Mouse (Mus musculus): ENCODE measurements around the gene S1pr2. TPM values are rescaled to one million over a fixed set of nuclear protein-coding genes. Genes with fewer than 3 reads are reported as not detected.

The S1pr2 gene
- polyA plus RNA-seq, 1 experiment from 2014 or later, result 58.0 TPM

DNA sequence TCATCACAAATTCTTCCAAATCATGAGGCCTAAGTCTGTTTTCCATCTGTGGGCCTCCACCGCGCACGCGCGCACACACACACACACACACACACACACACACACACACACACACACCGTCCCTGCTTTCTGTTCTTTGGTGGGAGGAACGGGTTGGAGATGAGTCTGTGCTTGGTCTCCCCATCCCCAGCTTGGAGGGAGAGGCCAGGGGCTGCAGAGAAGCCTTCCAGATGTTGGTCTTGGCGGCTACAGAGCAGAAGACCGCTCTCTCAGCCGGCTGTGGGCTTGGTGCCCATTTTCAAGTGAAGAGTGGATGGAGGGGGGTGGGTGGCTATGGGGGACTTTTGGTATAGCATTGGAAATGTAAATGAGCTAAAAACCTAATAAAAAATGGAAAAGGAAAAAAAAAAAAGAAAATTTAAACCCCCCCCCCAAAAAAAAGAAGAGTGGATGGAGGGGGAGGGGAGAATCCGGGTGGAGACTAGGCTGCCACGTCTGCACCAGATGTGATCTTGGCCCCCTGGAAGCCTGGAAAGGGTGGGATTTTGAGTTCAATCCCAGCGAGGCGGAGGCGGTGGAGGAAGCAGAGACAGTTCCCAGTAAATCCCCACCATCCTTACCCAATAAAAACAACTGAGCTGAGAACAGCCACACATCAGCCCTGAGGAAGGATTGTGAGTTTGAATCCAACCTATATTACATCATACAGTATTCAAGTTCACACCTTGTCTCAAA is 10.5 kb upstream of the S1pr2 start:
- TF ChIP-seq CTCF (IDR thresholded peaks at IDR 0.05; ENCODE audit: low read depth), result no peak
- no peaks in the 10 kb centered on the region for H3K27me3 ChIP-seq (ENCODE audit: insufficient read depth, low read length)
- ATAC-seq (ENCODE audit: insufficient read depth), result peak; percentile 90
- peak overlapping the region; percentile 76 for H3K27ac ChIP-seq (ENCODE audit: low read depth)
- peaks cover 5% of the 10 kb centered on the region for H3K4me1 ChIP-seq (ENCODE audit: insufficient read depth)
- no peak overlapping the region for H3K4me3 ChIP-seq (ENCODE audit: low read depth, low read length)
- H3K9me3 ChIP-seq (ENCODE audit: low read depth, low read length), result no peaks in the 10 kb centered on the region
- H3K9ac ChIP-seq, result no peak overlapping the region
- no peaks in the 10 kb centered on the region for H3K36me3 ChIP-seq (ENCODE audit: insufficient read depth)
- 33% methylated on average over 15 of the region's 15 CpGs for WGBS
- no peak overlapping the region; the same call in 1 of the 2 replicates for H3K4me2 ChIP-seq
- peak; percentile 92 for DNase-seq

GRCm38 (mm10) chr9:20983169-20983568 is 6.6 kb upstream of the S1pr2 start:
- Histone ChIP-seq H3K4me3 (ENCODE audit: low read depth, low read length) (no peak overlapping the region), H3K4me1 (ENCODE audit: insufficient read depth) (peaks cover 5% of the 10 kb centered on the region; the same call in 1 of the 2 replicates), H3K9me3 (ENCODE audit: low read depth, low read length) (no peaks in the 10 kb centered on the region), H3K27ac (ENCODE audit: low read depth) (no peak overlapping the region), H3K36me3 (ENCODE audit: insufficient read depth) (no peaks in the 10 kb centered on the region), H3K27me3 (ENCODE audit: insufficient read depth, low read length) (no peaks in the 10 kb centered on the region), H3K9ac (no peak overlapping the region), H3K4me2 (no peak overlapping the region)
- 40% methylated on average over 5 of the region's 5 CpGs for WGBS
- no peak for DNase-seq
- no peak for ATAC-seq (ENCODE audit: insufficient read depth)
- no peak for TF ChIP-seq CTCF (IDR thresholded peaks at IDR 0.05; ENCODE audit: low read depth)

DNA sequence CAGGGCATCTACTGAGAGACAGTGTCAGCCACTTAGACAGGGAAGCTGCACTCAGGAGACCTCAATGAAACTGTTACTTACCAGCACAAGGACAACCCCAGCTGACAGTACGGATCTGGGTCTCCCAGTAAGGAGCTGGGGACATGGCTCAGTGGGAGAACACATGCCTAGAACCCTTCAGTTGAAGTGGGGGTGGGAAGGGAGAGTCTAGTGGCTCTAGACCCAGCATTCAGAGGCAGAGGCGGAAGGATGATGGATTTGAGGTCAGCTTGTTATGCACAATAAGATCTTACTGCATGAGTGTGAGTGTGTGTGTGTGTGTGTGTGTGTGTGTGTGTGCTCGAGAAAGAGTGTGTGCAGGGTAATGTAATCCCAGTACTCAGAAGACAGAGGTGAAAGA is 5.6 kb upstream of the S1pr2 start:
- Histone ChIP-seq H3K9me3 (ENCODE audit: low read depth, low read length) (no peaks in the 10 kb centered on the region), H3K27ac (ENCODE audit: low read depth) (no peak overlapping the region), H3K27me3 (ENCODE audit: insufficient read depth, low read length) (no peaks in the 10 kb centered on the region), H3K4me1 (ENCODE audit: insufficient read depth) (peaks cover 5% of the 10 kb centered on the region; the same call in 1 of the 2 replicates), H3K4me3 (ENCODE audit: low read depth, low read length) (no peak overlapping the region), H3K36me3 (ENCODE audit: insufficient read depth) (no peaks in the 10 kb centered on the region), H3K9ac (no peak overlapping the region), H3K4me2 (no peak overlapping the region)
- no peak for DNase-seq
- ATAC-seq (ENCODE audit: insufficient read depth), result no peak
- WGBS, result 52% methylated on average over 3 of the region's 3 CpGs
- no peak for TF ChIP-seq CTCF (IDR thresholded peaks at IDR 0.05; ENCODE audit: low read depth)

GRCm38 (mm10) chr9:20979769-20980168 is 3.2 kb upstream of the S1pr2 start:
- 79% methylated on average over 7 of the region's 7 CpGs for WGBS

DNA sequence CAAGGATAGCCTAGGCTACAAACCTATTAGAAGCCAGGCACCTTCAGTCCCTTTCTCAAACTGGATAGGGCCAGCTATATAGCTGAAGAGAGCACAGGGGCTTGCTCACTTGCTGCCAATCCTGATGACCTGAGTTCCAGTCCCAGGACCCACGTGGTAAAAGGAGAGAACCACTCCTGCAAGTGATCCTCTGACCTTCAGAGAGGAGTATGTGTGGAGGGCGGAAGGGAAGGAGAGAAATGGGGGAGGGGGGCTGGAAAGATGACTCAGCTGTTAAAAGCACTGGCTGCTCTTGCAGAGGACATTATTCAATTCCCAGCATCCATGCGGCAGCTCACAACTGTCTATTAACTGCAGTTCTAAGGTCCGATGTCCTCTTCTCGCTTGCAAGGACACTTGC is 2.6 kb upstream of the S1pr2 start:
- Histone ChIP-seq H3K9me3 (ENCODE audit: low read depth, low read length) (no peaks in the 10 kb centered on the region), H3K9ac (no peak overlapping the region), H3K36me3 (ENCODE audit: insufficient read depth) (no peaks in the 10 kb centered on the region), H3K27me3 (ENCODE audit: insufficient read depth, low read length) (no peaks in the 10 kb centered on the region), H3K4me3 (ENCODE audit: low read depth, low read length) (no peak overlapping the region), H3K27ac (ENCODE audit: low read depth) (peak overlapping the region; percentile 54), H3K4me1 (ENCODE audit: insufficient read depth) (peaks cover 9% of the 10 kb centered on the region; the same call in 1 of the 2 replicates), H3K4me2 (no peak overlapping the region)
- no peak for TF ChIP-seq CTCF (IDR thresholded peaks at IDR 0.05; ENCODE audit: low read depth)
- ATAC-seq (ENCODE audit: insufficient read depth), result no peak
- DNase-seq, result no peak
- 44% methylated on average over 5 of the region's 5 CpGs for WGBS

More at GRCm38 (mm10) chr9:20979769-20980168, 3.2 kb upstream of the S1pr2 start:
- ATAC-seq (ENCODE audit: insufficient read depth), result no peak
- DNase-seq, result no peak
- no peak overlapping the region for H3K4me2 ChIP-seq
- H3K4me3 ChIP-seq (ENCODE audit: low read depth, low read length), result no peak overlapping the region
- no peaks in the 10 kb centered on the region for H3K36me3 ChIP-seq (ENCODE audit: insufficient read depth)
- no peaks in the 10 kb centered on the region for H3K27me3 ChIP-seq (ENCODE audit: insufficient read depth, low read length)
- TF ChIP-seq CTCF (IDR thresholded peaks at IDR 0.05; ENCODE audit: low read depth), result no peak
- no peak overlapping the region for H3K9ac ChIP-seq
- H3K27ac ChIP-seq (ENCODE audit: low read depth), result no peak overlapping the region
- peaks cover 5% of the 10 kb centered on the region; the same call in 1 of the 2 replicates for H3K4me1 ChIP-seq (ENCODE audit: insufficient read depth)
- H3K9me3 ChIP-seq (ENCODE audit: low read depth, low read length), result no peaks in the 10 kb centered on the region

- Histone ChIP-seq H3K27ac (ENCODE audit: low read depth) (peak overlapping the region; percentile 54), H3K9ac (no peak overlapping the region), H3K4me2 (no peak overlapping the region), H3K36me3 (ENCODE audit: insufficient read depth) (no peaks in the 10 kb centered on the region), H3K9me3 (ENCODE audit: low read depth, low read length) (no peaks in the 10 kb centered on the region), H3K4me3 (ENCODE audit: low read depth, low read length) (no peak overlapping the region), H3K27me3 (ENCODE audit: insufficient read depth, low read length) (no peaks in the 10 kb centered on the region), H3K4me1 (ENCODE audit: insufficient read depth) (peaks cover 13% of the 10 kb centered on the region)
- 49% methylated on average over 10 of the region's 10 CpGs for WGBS
- DNase-seq (no peak), ATAC-seq (ENCODE audit: insufficient read depth) (no peak)
- no peak for TF ChIP-seq CTCF (IDR thresholded peaks at IDR 0.05; ENCODE audit: low read depth)
Measured at GRCm38 (mm10) chr9:20978409-20979095, 2.0 kb upstream of the S1pr2 start.
